Comparison of ENCODE assay signal across 14 mouse cellular contexts in genomic region chr6:136646207-136646606, GRCm38 (mm10). TPM values are rescaled to one million over a fixed set of nuclear protein-coding genes. Genes with fewer than 3 reads are reported as not detected.
DNase-seq lines count a peak whose midpoint lies in the region; ATAC-seq and TF ChIP-seq lines count a peak whose summit lies in the region.
"Had no signal": no experiment of that assay in that cellular context is flagged by ENCODE, and none has a peak within 500 bp of the region (broad histone marks: within the 10 kb centered on the region; RNA-seq: fewer than 3 reads in every experiment).

No protein-coding gene starts in this region.

- peak overlapping the region; percentile 17; the same call in 1 of the 2 replicates for H3K4me2 ChIP-seq in kidney, embryonic 16.5 days (replicated peaks; ENCODE audit: low read depth, low read length)
- H3K4me2 ChIP-seq in embryonic facial prominence, embryonic 11.5 days (ENCODE audit: low read depth, low read length) = no peak overlapping the region
- H3K4me2 ChIP-seq in limb, embryonic 13.5 days (replicated peaks) = peak overlapping the region; percentile 30; the same call in 1 of the 2 replicates
- H3K4me2 ChIP-seq: intestine, embryonic 15.5 days; liver, embryonic 13.5 days had no signal

- no peak overlapping the region for H3K27ac ChIP-seq in kidney, embryonic 16.5 days (ENCODE audit: low read length)
- H3K27ac ChIP-seq in ES-E14 (ENCODE audit: insufficient read depth, low read depth, low read length, poor library complexity, severe bottlenecking) = no peak overlapping the region
- no peak overlapping the region for H3K27ac ChIP-seq in embryonic facial prominence, embryonic 11.5 days (replicated peaks; ENCODE audit: low read depth, low read length)
- H3K27ac ChIP-seq in limb, embryonic 13.5 days = no peak overlapping the region
- H3K27ac ChIP-seq: intestine, embryonic 15.5 days; liver, embryonic 13.5 days; midbrain, embryonic 10.5 days had no signal

- in situ Hi-C loops in ES-E14 (cut with MboI; ENCODE audit: low sequenced_read_pairs in 2 of 2, unreplicated experiment in 2 of 2) = no loop called here

- H3K4me3 ChIP-seq in kidney, embryonic 16.5 days (ENCODE audit: low read length) = no peak overlapping the region
- H3K4me3 ChIP-seq in ES-E14 (ENCODE audit: insufficient read depth in 1 of 2, low read depth in 1 of 2, low read length in 2 of 2, poor library complexity in 1 of 2, severe bottlenecking in 1 of 2) = no peak overlapping the region
- H3K4me3 ChIP-seq in embryonic facial prominence, embryonic 11.5 days (ENCODE audit: low read depth, low read length) = no peak overlapping the region
- H3K4me3 ChIP-seq in limb, embryonic 13.5 days = no peak overlapping the region
- H3K4me3 ChIP-seq: erythroblast, embryonic 14.5 days; intestine, embryonic 15.5 days; liver, embryonic 13.5 days; midbrain, embryonic 10.5 days had no signal

- H3K27me3 ChIP-seq in kidney, embryonic 16.5 days (ENCODE audit: insufficient read depth, low read length) = no peaks in the 10 kb centered on the region
- no peaks in the 10 kb centered on the region for H3K27me3 ChIP-seq in embryonic facial prominence, embryonic 11.5 days (ENCODE audit: control insufficient read depth, insufficient read depth, low read length)
- H3K27me3 ChIP-seq in limb, embryonic 13.5 days = no peaks in the 10 kb centered on the region
- H3K27me3 ChIP-seq: intestine, embryonic 15.5 days; liver, embryonic 13.5 days had no signal

- no peak for DNase-seq in kidney, adult 8-10 months
- no peak for DNase-seq in ES-E14 (ENCODE audit: low read depth, low spot score)
- peak; percentile 17 for DNase-seq in embryonic facial prominence, embryonic 11.5 days (ENCODE audit: low spot score)
- no peak for DNase-seq in adrenal gland, postnatal 14 days
- DNase-seq in urinary bladder, postnatal 36 days (ENCODE audit: low spot score in 2 of 2) = no peak
- DNase-seq: cerebellum, adult 18-20 months; heart, postnatal 10 days; liver, embryonic 13.5 days; right cerebral cortex, adult 18-20 months had no signal

- peaks cover 6% of the 10 kb centered on the region; the same call in 1 of the 2 replicates for H3K4me1 ChIP-seq in kidney, embryonic 16.5 days (ENCODE audit: insufficient read depth, low read length)
- H3K4me1 ChIP-seq in ES-E14 (ENCODE audit: control insufficient read depth in 2 of 2, insufficient read depth in 2 of 2, low read length in 2 of 2, poor library complexity in 1 of 2) = no peaks in the 10 kb centered on the region
- no peaks in the 10 kb centered on the region; the same call in 1 of the 2 replicates for H3K4me1 ChIP-seq in embryonic facial prominence, embryonic 11.5 days (ENCODE audit: control insufficient read depth, insufficient read depth, low read length)
- peaks cover 12% of the 10 kb centered on the region; the same call in 1 of the 2 replicates for H3K4me1 ChIP-seq in limb, embryonic 13.5 days
- H3K4me1 ChIP-seq: intestine, embryonic 15.5 days; liver, embryonic 13.5 days; midbrain, embryonic 10.5 days had no signal

- H3K9me3 ChIP-seq in kidney, embryonic 16.5 days (ENCODE audit: low read length) = peaks cover 8% of the 10 kb centered on the region
- no peaks in the 10 kb centered on the region for H3K9me3 ChIP-seq in ES-E14 (ENCODE audit: control insufficient read depth, insufficient read depth, low read depth, low read length)
- no peaks in the 10 kb centered on the region for H3K9me3 ChIP-seq in embryonic facial prominence, embryonic 11.5 days (replicated peaks; ENCODE audit: control insufficient read depth, low read length)
- H3K9me3 ChIP-seq in limb, embryonic 13.5 days = peaks cover 17% of the 10 kb centered on the region
- H3K9me3 ChIP-seq: intestine, embryonic 15.5 days had no signal

- 19% methylated on average over 6 of the region's 6 CpGs for WGBS in kidney, embryonic 16.5 days
- WGBS in embryonic facial prominence, embryonic 11.5 days = 25% methylated on average over 6 of the region's 6 CpGs
- 13% methylated on average over 6 of the region's 6 CpGs for WGBS in limb, embryonic 13.5 days

- no peaks in the 10 kb centered on the region for H3K36me3 ChIP-seq in kidney, embryonic 16.5 days (ENCODE audit: insufficient read depth, low read length)
- no peaks in the 10 kb centered on the region for H3K36me3 ChIP-seq in ES-E14 (ENCODE audit: control insufficient read depth, insufficient read depth, low read length, poor library complexity, severe bottlenecking)
- no peaks in the 10 kb centered on the region for H3K36me3 ChIP-seq in embryonic facial prominence, embryonic 11.5 days (replicated peaks; ENCODE audit: control insufficient read depth, insufficient read depth, low read depth, low read length)
- no peaks in the 10 kb centered on the region for H3K36me3 ChIP-seq in limb, embryonic 13.5 days
- H3K36me3 ChIP-seq: intestine, embryonic 15.5 days; liver, embryonic 13.5 days; midbrain, embryonic 10.5 days had no signal

- peak; percentile 39; the same call in 1 of the 2 replicates for ATAC-seq in kidney, embryonic 16.5 days (ENCODE audit: low FRiP score, low TSS enrichment)
- no peak for ATAC-seq in embryonic facial prominence, embryonic 11.5 days (replicated peaks; ENCODE audit: insufficient number of reproducible peaks, low FRiP score, low TSS enrichment, low read depth)
- ATAC-seq in limb, embryonic 13.5 days (ENCODE audit: low FRiP score, low read depth) = no peak
- ATAC-seq: intestine, embryonic 15.5 days had no signal

- no peak overlapping the region for H3K9ac ChIP-seq in kidney, embryonic 16.5 days (replicated peaks; ENCODE audit: low read length)
- H3K9ac ChIP-seq in ES-E14 (ENCODE audit: insufficient read depth, low read depth, low read length, poor library complexity, severe bottlenecking) = no peak overlapping the region
- H3K9ac ChIP-seq in embryonic facial prominence, embryonic 11.5 days (replicated peaks; ENCODE audit: low read length) = no peak overlapping the region
- H3K9ac ChIP-seq in limb, embryonic 13.5 days = no peak overlapping the region
- H3K9ac ChIP-seq: intestine, embryonic 15.5 days; liver, embryonic 13.5 days had no signal

TF ChIP-seq in ES-E14, 5 proteins besides CTCF, POLR2A, EP300 and RAD21:
- no peak for TF ChIP-seq MAFK (IDR thresholded peaks at IDR 0.05; ENCODE audit: insufficient read depth, low read depth, low read length)
- TF ChIP-seq CHD2 (IDR thresholded peaks at IDR 0.05; ENCODE audit: low read depth, low read length) = no peak
- no peak for TF ChIP-seq ZC3H11A (IDR thresholded peaks at IDR 0.05; ENCODE audit: borderline replicate concordance, low read depth, low read length)
- peak; percentile 75 for TF ChIP-seq ZNF384 (IDR thresholded peaks at IDR 0.05; ENCODE audit: low read depth, low read length)
- TF ChIP-seq HCFC1 (IDR thresholded peaks at IDR 0.05; ENCODE audit: borderline replicate concordance, insufficient read depth, low read length) = no peak

RNA-seq across cellular contexts. Expression of gene Plbd1, which starts 15.5 kb away (rescaled TPM):
- 5.3 and 5.7 TPM in 2 replicates for polyA plus RNA-seq in kidney, embryonic 16.5 days (2015; fragmentation: Nextera tagmentation; extraction: Ambion mirVana)
- total RNA-seq in ES-E14 (2012; rRNA removed) = 2.5 and 3.0 TPM in 2 replicates
- polyA plus RNA-seq in embryonic facial prominence, embryonic 11.5 days (2014; fragmentation: Nextera tagmentation; extraction: Ambion mirVana) = 1.9 and 2.5 TPM in 2 replicates
- polyA plus RNA-seq in limb, embryonic 13.5 days (2015; fragmentation: Nextera tagmentation; extraction: Ambion mirVana) = 3.0 and 3.8 TPM in 2 replicates
- total RNA-seq in adrenal gland, postnatal 14 days (2021) = 101 and 110 TPM in 2 replicates
